Mouse (Mus musculus) forebrain, embryonic 15.5 days (tissue): ENCODE results near the gene Tbx20. TPM values are rescaled to one million over a fixed set of nuclear protein-coding genes. Genes with fewer than 3 reads are reported as not detected.

ENCODE experiments used
- ATAC-seq: fragments of 200-750 bp; cut with Nextera tagmentation; replicated peaks from 2 replicates; pipeline ENCODE4 v1.8.0; 2017; ENCODE audit warnings: mild to moderate bottlenecking, moderate TSS enrichment, moderate library complexity
- H3K27ac ChIP-seq: fragments of 300-500 bp; sonication (generic); replicated peaks from 2 replicates; pipeline ENCODE4 v1.5.1; 2015; ENCODE audit warnings: mild to moderate bottlenecking, inconsistent platforms
- H3K27me3 ChIP-seq: fragments of 300-500 bp; sonication (generic); 2 replicates; pipeline ENCODE4 v1.6.1; 2015; ENCODE audit warnings: inconsistent platforms
- H3K36me3 ChIP-seq: fragments of 300-500 bp; sonication (generic); 2 replicates; pipeline ENCODE4 v1.6.1; 2015; ENCODE audit warnings: mild to moderate bottlenecking, inconsistent platforms
- H3K4me1 ChIP-seq: fragments of 300-500 bp; sonication (generic); 2 replicates; pipeline ENCODE4 v1.6.1; 2015; ENCODE audit warnings: inconsistent platforms
- H3K4me2 ChIP-seq: fragments of 300-500 bp; sonication (generic); replicated peaks from 2 replicates; pipeline ENCODE4 v1.6.1; 2015; ENCODE audit warnings: mild to moderate bottlenecking, inconsistent platforms
- H3K4me3 ChIP-seq: fragments of 300-500 bp; sonication (generic); 2 replicates; pipeline ENCODE4 v1.5.1; 2015; ENCODE audit warnings: mild to moderate bottlenecking, inconsistent platforms
- H3K9ac ChIP-seq: fragments of 300-500 bp; sonication (generic); replicated peaks from 2 replicates; pipeline ENCODE4 v1.6.1; 2015; ENCODE audit warnings: mild to moderate bottlenecking, inconsistent platforms
- H3K9me3 ChIP-seq: fragments of 300-500 bp; sonication (generic); 2 replicates; pipeline ENCODE4 v1.6.1; 2016; ENCODE audit warnings: inconsistent platforms
- WGBS: fragments of 180-500 bp; shearing (Covaris S2); methylation state at CpG from one replicate; pipeline ENCODE4 v1.1.7; 2015; ENCODE audit warnings: mixed read lengths; 5-methylcytosine and 5-hydroxymethylcytosine counted together
- polyA plus RNA-seq: library from polyadenylated mRNA; unstranded; fragments of >200 nt; fragmentation: Nextera tagmentation; extraction: Ambion mirVana; gene quantifications from 2 replicates; pipeline ENCODE4 v1.2.1, GENCODE M21; 2015

Tbx20 gene
- polyA plus RNA-seq: 0.03 and 0.04 TPM in 2 replicates

DNA sequence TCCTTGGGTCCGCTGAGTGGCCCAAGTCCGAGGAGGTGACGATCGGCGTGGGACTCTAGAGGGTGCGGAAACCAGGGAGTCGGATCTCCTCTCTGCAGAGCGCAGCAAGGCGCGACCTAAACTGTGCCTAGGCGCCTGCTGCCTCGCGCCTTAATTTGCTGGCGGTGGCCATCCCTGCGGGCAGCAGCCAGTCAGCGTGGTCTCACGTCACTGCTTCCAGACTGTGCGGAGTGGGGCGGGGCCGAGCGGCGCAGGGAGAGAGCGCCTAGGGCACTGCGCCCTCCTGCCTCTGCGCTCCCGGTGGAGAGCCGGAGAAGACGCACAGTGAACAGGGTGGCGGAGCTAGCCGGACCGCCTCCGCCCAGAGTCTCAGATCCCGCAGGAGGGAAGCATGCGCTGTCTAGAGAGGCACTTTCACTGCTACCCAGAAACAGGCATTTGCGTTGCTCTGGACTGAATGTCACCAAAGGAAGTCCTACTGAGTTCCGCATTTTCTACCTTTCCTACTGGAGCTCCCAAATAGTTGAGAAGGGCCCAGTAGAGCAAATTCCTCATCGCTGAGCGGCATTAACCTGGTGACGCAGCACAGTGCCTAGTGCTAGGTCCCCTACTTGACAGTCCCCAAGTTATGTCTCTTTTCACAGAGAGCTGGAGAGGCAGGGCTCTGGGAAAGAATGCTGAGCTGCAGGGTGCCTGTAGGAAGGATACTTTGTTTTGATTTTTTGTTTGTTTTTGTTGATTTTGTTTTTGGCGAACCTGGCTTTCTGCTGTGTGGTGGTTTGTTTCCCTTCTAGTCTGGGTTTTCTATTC, at the start of gene Tbx20:
Gene Tbx20, minus strand, starts transcription at position 144 of the 810 bp plus-strand sequence.
- under 1% methylated on average over 36 of the region's 40 CpGs for WGBS
- Histone ChIP-seq H3K27me3 (peaks cover 90% of the 10 kb centered on the region), H3K9me3 (no peaks in the 10 kb centered on the region), H3K4me2 (peak within 1 kb of the TSS; percentile 34), H3K9ac (no peak within 1 kb of the TSS), H3K36me3 (no peaks in the 10 kb centered on the region), H3K4me3 (peak within 1 kb of the TSS; percentile 28), H3K4me1 (peaks cover 32% of the 10 kb centered on the region), H3K27ac (no peak within 1 kb of the TSS)
- peak; percentile 89 for ATAC-seq

DNA sequence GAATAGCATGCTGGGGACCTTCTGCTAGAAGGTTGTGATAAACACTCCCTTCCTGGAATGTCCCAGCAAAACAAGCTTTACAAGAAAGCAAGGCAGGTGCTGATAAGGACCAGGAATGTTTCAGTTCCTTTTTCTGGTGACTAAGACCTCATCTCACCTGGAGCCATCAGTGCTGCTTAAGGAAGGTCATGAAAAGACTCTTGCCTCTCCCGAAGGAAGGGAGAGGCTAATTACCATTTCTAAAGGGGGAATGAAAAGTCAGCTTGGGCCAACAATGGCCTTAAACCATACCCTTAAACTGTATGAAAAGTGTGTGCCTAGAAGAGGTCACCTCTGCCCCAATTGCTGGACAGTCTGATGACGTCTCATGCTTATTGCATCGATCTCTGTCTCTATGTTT, 44.4 kb upstream of the Tbx20 start:
- Histone ChIP-seq H3K36me3 (no peaks in the 10 kb centered on the region), H3K9me3 (no peaks in the 10 kb centered on the region), H3K4me2 (no peak overlapping the region), H3K4me1 (no peaks in the 10 kb centered on the region), H3K27ac (no peak overlapping the region), H3K4me3 (no peak overlapping the region), H3K9ac (no peak overlapping the region), H3K27me3 (no peaks in the 10 kb centered on the region)
- no peak for ATAC-seq
- 64% methylated on average over 3 of the region's 3 CpGs for WGBS

DNA sequence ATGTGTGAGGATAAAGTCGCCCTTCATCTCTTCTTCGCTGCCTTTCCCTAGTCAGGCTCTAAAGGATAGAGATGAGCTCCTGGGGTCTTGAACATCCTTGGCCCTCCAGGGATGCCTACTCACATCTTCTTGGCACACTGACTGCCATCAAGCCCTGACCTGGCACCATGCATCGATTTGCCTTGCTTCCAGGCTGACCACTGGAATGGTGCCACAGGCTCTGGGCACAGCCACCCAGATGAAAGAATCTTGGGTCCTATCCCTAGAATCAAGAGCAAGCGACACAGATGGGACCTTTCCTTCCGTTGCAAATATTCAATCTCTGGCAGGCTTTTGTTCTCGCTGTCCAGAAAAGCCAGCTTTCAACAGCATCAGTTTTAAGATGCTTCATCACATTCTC, 38.4 kb upstream of the Tbx20 start:
- WGBS: 91% methylated on average over 6 of the region's 6 CpGs
- H3K9me3 ChIP-seq: no peaks in the 10 kb centered on the region
- no peaks in the 10 kb centered on the region for H3K27me3 ChIP-seq
- no peak overlapping the region for H3K27ac ChIP-seq
- no peak overlapping the region for H3K9ac ChIP-seq
- H3K4me1 ChIP-seq: no peaks in the 10 kb centered on the region
- ATAC-seq: no peak
- no peaks in the 10 kb centered on the region for H3K36me3 ChIP-seq
- H3K4me2 ChIP-seq: no peak overlapping the region
- H3K4me3 ChIP-seq: no peak overlapping the region

DNA sequence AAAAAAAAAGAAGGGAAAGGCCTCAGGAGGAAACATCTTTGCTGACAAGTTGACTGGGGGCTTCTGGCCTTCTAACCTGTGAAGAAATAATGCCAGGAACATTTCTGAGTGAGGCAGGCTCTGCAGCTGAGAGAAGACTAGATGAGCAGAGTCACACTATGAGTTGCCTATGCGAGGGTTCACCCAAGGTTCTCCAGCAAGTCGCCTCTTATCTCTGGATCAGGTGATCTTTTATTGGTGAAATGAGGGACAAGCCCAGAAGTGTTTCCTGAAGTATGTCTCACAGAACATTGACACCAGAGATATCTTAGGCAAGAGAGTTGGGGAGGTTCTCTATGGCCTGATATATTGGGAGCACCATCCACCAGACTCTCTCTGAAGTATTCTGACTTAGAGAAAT, 18.0 kb upstream of the Tbx20 start:
- H3K4me1 ChIP-seq: no peaks in the 10 kb centered on the region
- H3K9ac ChIP-seq: no peak overlapping the region
- no peaks in the 10 kb centered on the region for H3K36me3 ChIP-seq
- 93% methylated on average over 2 of the region's 2 CpGs for WGBS
- no peaks in the 10 kb centered on the region for H3K27me3 ChIP-seq
- no peak overlapping the region for H3K4me2 ChIP-seq
- no peaks in the 10 kb centered on the region for H3K9me3 ChIP-seq
- no peak overlapping the region for H3K4me3 ChIP-seq
- ATAC-seq: no peak
- H3K27ac ChIP-seq: no peak overlapping the region

DNA sequence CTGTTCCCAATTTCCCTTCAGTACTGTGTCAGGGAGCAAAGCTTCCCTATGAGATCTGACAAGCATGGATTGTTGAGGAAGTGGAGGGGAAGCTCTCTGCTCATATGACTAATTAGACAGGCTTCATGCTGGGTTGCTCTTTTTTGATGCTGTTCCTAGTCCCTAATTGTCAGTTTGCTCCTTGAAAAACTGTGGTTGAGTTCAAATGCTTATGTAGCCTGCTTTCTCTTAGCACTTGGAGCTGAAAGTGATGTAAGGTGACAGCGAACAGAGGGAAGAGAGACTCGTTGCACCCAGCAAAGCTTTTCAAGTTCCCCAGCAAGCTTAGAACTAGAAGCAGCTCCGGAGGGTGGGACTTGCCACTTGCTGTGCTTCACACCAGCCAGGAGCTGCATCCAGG, 15.3 kb upstream of the Tbx20 start:
- no peak overlapping the region for H3K9ac ChIP-seq
- H3K4me2 ChIP-seq: no peak overlapping the region
- H3K4me1 ChIP-seq: no peaks in the 10 kb centered on the region
- no peak for ATAC-seq
- H3K9me3 ChIP-seq: no peaks in the 10 kb centered on the region
- H3K27me3 ChIP-seq: no peaks in the 10 kb centered on the region
- WGBS: 38% methylated on average over 3 of the region's 3 CpGs
- H3K4me3 ChIP-seq: no peak overlapping the region
- H3K27ac ChIP-seq: no peak overlapping the region
- H3K36me3 ChIP-seq: no peaks in the 10 kb centered on the region

DNA sequence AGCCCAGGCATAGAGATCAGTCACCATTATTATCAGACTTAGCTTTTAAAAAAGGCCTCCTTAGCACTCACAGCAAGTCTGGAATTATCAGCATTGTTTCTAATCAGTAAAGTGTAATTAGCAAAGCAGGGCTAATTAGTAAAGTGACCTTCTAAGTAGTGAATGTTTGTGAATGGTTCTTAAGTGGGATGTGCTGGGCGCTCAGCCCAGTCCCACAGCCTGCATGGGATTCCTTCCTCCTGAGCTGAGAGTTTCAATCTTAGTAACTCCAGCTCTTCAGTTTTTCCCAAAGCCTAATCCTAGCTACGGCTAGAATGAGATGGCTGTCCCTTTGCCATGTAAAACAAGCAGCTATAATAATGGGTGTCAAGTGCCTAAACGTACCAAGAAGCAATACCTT, 8.2 kb upstream of the Tbx20 start:
- H3K9me3 ChIP-seq: no peaks in the 10 kb centered on the region
- H3K36me3 ChIP-seq: no peaks in the 10 kb centered on the region
- H3K27ac ChIP-seq: no peak overlapping the region
- H3K4me1 ChIP-seq: peaks cover 24% of the 10 kb centered on the region
- ATAC-seq: peak; percentile 44
- no peak overlapping the region for H3K9ac ChIP-seq
- H3K27me3 ChIP-seq: peaks cover 50% of the 10 kb centered on the region
- H3K4me2 ChIP-seq: no peak overlapping the region
- H3K4me3 ChIP-seq: no peak overlapping the region
- WGBS: 5% methylated on average over 3 of the region's 3 CpGs

DNA sequence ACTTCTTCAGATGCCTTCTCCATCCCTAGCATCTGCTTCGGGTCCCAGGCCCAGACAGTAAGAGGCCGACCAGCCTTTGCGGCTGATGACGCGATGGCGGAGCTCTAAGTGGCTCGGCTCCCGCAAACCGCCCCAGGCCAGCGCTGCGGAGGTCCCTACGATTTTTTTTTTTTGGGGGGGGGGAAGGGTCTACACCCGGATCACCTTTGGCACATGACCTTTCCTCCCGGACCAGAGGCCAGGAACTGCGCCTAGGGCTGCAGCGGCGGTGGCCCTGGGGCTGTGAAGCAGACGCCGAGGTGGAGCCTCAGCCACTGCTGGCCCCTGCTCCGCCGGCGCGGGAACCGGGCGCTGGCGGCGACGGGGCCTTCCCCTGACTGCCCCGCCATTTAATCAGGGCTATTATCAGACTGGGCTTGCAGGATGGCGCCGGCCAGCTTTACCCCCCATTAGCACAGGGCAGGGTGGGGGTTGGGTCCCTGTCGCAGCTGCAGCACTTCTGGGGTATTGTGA, 6.9 kb upstream of the Tbx20 start:
- under 1% methylated on average over 32 of the region's 32 CpGs for WGBS
- peaks cover 63% of the 10 kb centered on the region for H3K27me3 ChIP-seq
- ATAC-seq: peak; percentile 74
- no peak overlapping the region for H3K9ac ChIP-seq
- peak overlapping the region; percentile 33 for H3K4me3 ChIP-seq
- H3K27ac ChIP-seq: no peak overlapping the region
- peak overlapping the region; percentile 61 for H3K4me2 ChIP-seq
- H3K36me3 ChIP-seq: no peaks in the 10 kb centered on the region
- peaks cover 29% of the 10 kb centered on the region for H3K4me1 ChIP-seq
- H3K9me3 ChIP-seq: no peaks in the 10 kb centered on the region

DNA sequence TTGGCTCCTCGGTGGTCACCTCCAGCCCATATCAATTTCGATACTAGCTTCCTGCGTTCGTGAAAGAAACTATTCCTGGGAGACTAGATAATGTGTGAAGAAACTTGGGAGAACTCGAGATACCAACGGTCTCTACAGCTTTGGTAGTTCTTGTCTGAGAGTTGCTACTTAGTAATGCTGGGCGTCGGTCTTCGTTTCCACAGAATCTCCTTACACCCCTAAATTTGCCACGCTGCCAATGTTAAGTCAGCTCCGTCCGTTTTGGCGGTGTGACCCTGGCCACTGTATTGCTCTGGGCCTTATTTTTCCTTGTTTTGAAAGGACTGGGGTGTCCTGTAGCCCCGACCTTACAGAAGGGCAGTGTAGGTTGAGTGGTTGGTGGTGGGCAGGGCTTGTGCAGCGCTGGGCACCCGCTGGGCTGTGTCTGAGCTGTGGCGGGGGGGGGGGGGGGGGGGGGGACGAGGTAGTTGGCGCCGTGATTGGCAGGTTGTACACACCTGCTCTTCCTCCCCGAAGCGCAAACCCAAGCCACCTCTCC, 6.4 kb upstream of the Tbx20 start:
- Histone ChIP-seq H3K4me2 (peak overlapping the region; percentile 61), H3K4me3 (peak overlapping the region; percentile 33), H3K9ac (no peak overlapping the region), H3K4me1 (peaks cover 29% of the 10 kb centered on the region), H3K27me3 (peaks cover 67% of the 10 kb centered on the region), H3K36me3 (no peaks in the 10 kb centered on the region), H3K9me3 (no peaks in the 10 kb centered on the region), H3K27ac (no peak overlapping the region)
- peak; percentile 44 for ATAC-seq
- 2% methylated on average over 20 of the region's 22 CpGs for WGBS

DNA sequence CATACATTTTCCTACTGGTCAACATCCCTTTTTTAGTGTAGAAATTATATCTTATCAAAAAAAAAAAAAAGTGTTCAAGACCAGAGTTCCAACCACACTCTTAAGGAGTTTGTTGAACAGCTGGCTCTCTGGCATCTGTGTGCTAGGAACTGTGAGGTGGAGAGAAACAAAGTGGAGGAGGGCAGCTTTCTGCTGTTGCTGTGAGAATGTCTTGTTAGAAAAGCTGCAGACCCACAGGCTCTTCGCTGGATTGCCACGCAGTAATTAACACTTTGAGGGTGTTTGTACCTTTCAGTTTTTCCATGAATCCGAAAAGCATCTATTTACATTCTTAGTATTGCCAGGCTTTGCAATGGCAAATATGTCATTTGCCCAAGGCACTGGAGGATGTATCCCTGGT, 5.9 kb upstream of the Tbx20 start:
- no peak for ATAC-seq
- H3K4me1 ChIP-seq: peaks cover 29% of the 10 kb centered on the region
- WGBS: 4% methylated on average over 3 of the region's 3 CpGs

DNA sequence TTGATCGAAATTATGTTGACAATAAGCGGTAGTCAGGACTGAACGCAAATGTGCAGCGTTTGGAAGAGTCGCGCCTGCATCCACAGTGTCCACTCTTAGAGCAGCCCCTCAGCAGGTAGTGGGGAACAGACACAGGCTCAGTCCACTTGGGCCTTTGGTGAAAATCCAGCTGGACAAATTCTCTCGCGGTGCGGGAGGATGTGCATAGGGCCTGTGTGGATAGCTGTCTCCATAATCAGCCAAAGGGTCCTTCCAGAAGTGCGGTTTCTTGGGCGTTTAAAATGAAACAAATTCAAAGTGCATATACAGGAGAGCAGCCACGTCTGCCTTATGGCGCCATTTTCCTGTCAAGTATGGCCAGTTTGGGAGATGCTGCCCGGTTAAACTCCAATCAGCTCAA, 4.5 kb upstream of the Tbx20 start:
- 2% methylated on average over 14 of the region's 14 CpGs for WGBS

More for the DNA sequence above, 5.9 kb upstream of the Tbx20 start:
- H3K4me2 ChIP-seq: no peak overlapping the region
- no peaks in the 10 kb centered on the region for H3K36me3 ChIP-seq
- H3K9me3 ChIP-seq: no peaks in the 10 kb centered on the region
- H3K9ac ChIP-seq: no peak overlapping the region
- no peak overlapping the region for H3K27ac ChIP-seq
- H3K4me3 ChIP-seq: no peak overlapping the region
- peaks cover 72% of the 10 kb centered on the region for H3K27me3 ChIP-seq

DNA sequence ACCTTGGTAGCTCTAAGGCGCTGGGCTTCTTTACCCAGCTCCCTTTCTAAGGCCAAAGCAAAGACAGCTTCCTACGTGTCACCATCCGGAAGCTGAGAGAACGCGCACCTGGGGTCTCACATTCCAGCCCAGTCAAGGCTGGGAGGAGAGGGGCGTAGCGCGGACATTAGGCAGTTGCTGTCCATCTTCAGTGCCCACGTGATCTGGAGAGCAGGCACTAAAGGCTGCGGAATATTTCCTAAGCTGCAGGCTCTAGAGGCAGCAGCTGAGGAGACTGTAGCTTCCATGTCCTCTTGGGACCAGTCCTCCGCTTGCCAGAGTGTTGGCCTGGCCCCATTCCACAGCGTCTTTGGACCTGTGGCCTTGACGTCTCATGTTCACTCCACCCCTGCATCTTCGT, 3.9 kb upstream of the Tbx20 start:
- no peak overlapping the region for H3K4me2 ChIP-seq
- H3K36me3 ChIP-seq: no peaks in the 10 kb centered on the region
- no peak for ATAC-seq
- H3K27ac ChIP-seq: no peak overlapping the region
- H3K9me3 ChIP-seq: no peaks in the 10 kb centered on the region
- WGBS: under 1% methylated on average over 14 of the region's 14 CpGs
- H3K9ac ChIP-seq: no peak overlapping the region
- no peak overlapping the region for H3K4me3 ChIP-seq
- peaks cover 87% of the 10 kb centered on the region for H3K27me3 ChIP-seq
- H3K4me1 ChIP-seq: peaks cover 40% of the 10 kb centered on the region

More for the DNA sequence above, 4.5 kb upstream of the Tbx20 start:
- H3K36me3 ChIP-seq: no peaks in the 10 kb centered on the region
- H3K27me3 ChIP-seq: peaks cover 84% of the 10 kb centered on the region
- H3K27ac ChIP-seq: no peak overlapping the region
- no peaks in the 10 kb centered on the region for H3K9me3 ChIP-seq
- H3K4me3 ChIP-seq: no peak overlapping the region
- H3K4me1 ChIP-seq: peaks cover 39% of the 10 kb centered on the region
- ATAC-seq: no peak
- H3K9ac ChIP-seq: no peak overlapping the region
- H3K4me2 ChIP-seq: no peak overlapping the region

DNA sequence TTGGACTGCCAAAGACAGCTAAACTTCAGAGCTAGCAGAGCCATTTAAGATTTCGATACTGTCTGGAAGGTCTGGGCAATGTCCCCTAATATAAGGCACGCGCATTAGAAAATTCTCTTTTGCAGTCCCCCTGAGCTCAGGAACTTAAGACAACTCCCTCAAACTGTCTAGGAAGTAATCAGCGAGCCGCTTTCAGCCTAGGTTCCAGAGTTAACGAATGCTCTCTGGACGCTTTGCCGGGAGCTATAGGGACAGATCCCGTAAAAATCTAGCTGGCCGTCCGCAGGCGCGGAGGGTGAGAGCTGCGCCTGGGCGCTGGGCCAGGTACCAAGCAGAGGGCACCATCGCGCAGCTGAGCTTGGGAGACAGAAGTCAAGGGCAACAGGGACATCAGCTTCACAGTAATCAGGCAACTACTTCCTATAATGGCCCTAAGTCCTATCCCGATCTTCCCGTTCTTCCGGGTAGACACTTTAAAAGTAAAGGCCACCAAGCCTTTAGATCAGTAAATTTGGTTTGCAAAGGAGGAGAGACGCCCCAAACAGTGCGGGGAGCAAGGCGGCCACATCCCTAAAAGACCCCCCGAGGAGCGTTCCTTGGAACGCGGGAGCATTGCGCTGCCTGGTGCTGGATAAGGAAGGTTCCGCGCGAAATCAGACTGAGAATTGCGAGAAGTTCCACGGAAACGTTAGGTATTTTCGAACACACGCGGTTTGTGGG, 3.2 kb upstream of the Tbx20 start:
- 1% methylated on average over 37 of the region's 37 CpGs for WGBS
- ATAC-seq: no peak
- Histone ChIP-seq H3K27ac (no peak overlapping the region), H3K9ac (no peak overlapping the region), H3K36me3 (no peaks in the 10 kb centered on the region), H3K4me3 (no peak overlapping the region), H3K4me2 (no peak overlapping the region), H3K27me3 (peaks cover 88% of the 10 kb centered on the region), H3K4me1 (peaks cover 40% of the 10 kb centered on the region), H3K9me3 (no peaks in the 10 kb centered on the region)
